8 mouse cellular contexts compared by ENCODE assay signal in genomic region chr5:118266309-118266708, GRCm38 (mm10). TPM values are rescaled to one million over a fixed set of nuclear protein-coding genes. Genes with fewer than 3 reads are reported as not detected.
A peak's percentile ranks its signal among the peaks of the same experiment; 100 is the strongest.
DNase-seq lines count a peak whose midpoint lies in the region; TF ChIP-seq lines count a peak whose summit lies in the region.

No protein-coding gene starts in this region.

- H3K4me3 ChIP-seq in heart, adult 2 months = no peak overlapping the region

- no peak overlapping the region for H3K9ac ChIP-seq in heart, adult 2 months (ENCODE audit: low read depth, low read length)

- no peaks in the 10 kb centered on the region for H3K4me1 ChIP-seq in heart, adult 2 months (ENCODE audit: control insufficient read depth, insufficient read depth, low read length)

- no peak for TF ChIP-seq POLR2A in heart, adult 2 months (IDR thresholded peaks at IDR 0.05; ENCODE audit: insufficient read depth, low read depth, low read length)

- no peak for TF ChIP-seq EP300 in heart, adult 2 months (IDR thresholded peaks at IDR 0.05; ENCODE audit: insufficient read depth, low read depth, low read length)

- intact Hi-C loops in heart, adult 2 months (cut with DNase I) = loop anchor here (5.0 kb wide), 3 partner anchors 66 to 331 kb away; partner anchors contain the start of gene Med13l
- intact Hi-C loops in heart, postnatal 14 days (cut with DNase I) = no loop called here

- DNase-seq in heart, adult 2 months = no peak
- no peak for DNase-seq in heart, postnatal 14 days
- peak; percentile 32 for DNase-seq in retina, embryonic 14.5 days (ENCODE audit: low spot score)
- no peak for DNase-seq in retina, postnatal 1 day
- peak; percentile 54 for DNase-seq in brain, adult 2 months (ENCODE audit: low read depth, low spot score)
- DNase-seq in thymus, postnatal 4 days = peak; percentile 54
- DNase-seq in ovary, postnatal 10 days (ENCODE audit: low spot score) = no peak
- no peak for DNase-seq in frontal cortex, postnatal 10 days (ENCODE audit: low spot score in 2 of 2)

- peak; percentile 60 for TF ChIP-seq CTCF in heart, adult 2 months (IDR thresholded peaks at IDR 0.05)

- no peak overlapping the region for H3K27ac ChIP-seq in heart, adult 2 months

- 42% methylated on average over 8 of the region's 8 CpGs for WGBS in heart, adult 2 months

- H3K36me3 ChIP-seq in heart, adult 2 months (ENCODE audit: control insufficient read depth, insufficient read depth, low read length) = no peaks in the 10 kb centered on the region

- no peaks in the 10 kb centered on the region for H3K27me3 ChIP-seq in heart, adult 2 months (ENCODE audit: control insufficient read depth, insufficient read depth, low read length)

- no peaks in the 10 kb centered on the region for H3K79me2 ChIP-seq in heart, adult 2 months (replicated peaks; ENCODE audit: control insufficient read depth, insufficient read depth, low read length)

RNA-seq across cellular contexts. Expression of gene 2410131K14Rik, which starts 21.3 kb away (rescaled TPM):
- 1 to 10 TPM; 8.3 to 9.5 TPM for total RNA-seq in heart, adult 2 months (2021)
- polyA plus RNA-seq in heart, adult 2 months (2012; rRNA removed) = 10.7 and 17.4 TPM in 2 replicates
- 1 to 10 TPM; 9.2 to 9.3 TPM for total RNA-seq in heart, postnatal 14 days (2021)

RNA-seq across cellular contexts. Expression of gene Rnft2, which starts 21.4 kb away (rescaled TPM):
- 1 to 10 TPM in 1 of 2 experiments, under 1 TPM in 1; 0.99 to 1.5 TPM for total RNA-seq in heart, adult 2 months (2021)
- 2.2 and 3.7 TPM in 2 replicates for polyA plus RNA-seq in heart, adult 2 months (2012; rRNA removed)
- total RNA-seq in heart, postnatal 14 days (2021) = 1 to 10 TPM; 1.0 to 1.8 TPM

Comparison
In these comparisons a context has a peak if more than half of its experiments do, and no peak if none do; other contexts are left out.
1. DNase-seq: peak in retina, embryonic 14.5 days (single experiment), brain, adult 2 months (single experiment) and thymus, postnatal 4 days (single experiment); none in heart, adult 2 months (0 of 2), heart, postnatal 14 days (0 of 2), retina, postnatal 1 day (single experiment), ovary, postnatal 10 days (single experiment) and frontal cortex, postnatal 10 days (0 of 2).